Comparison of ENCODE assay signal across 11 mouse cellular contexts in genomic region chr5:32154931-32155688, GRCm38 (mm10). TPM values are rescaled to one million over a fixed set of nuclear protein-coding genes. Genes with fewer than 3 reads are reported as not detected.
DNase-seq lines count a peak whose midpoint lies in the region; ATAC-seq and TF ChIP-seq lines count a peak whose summit lies in the region.
"Had no signal": no experiment of that assay in that cellular context is flagged by ENCODE, and none has a peak within 500 bp of the region (broad histone marks: within the 10 kb centered on the region; RNA-seq: fewer than 3 reads in every experiment).

No protein-coding gene starts in this region.

- no peak overlapping the region for H3K4me2 ChIP-seq in heart, embryonic 11.5 days
- H3K4me2 ChIP-seq in midbrain, postnatal 0 days (ENCODE audit: low read depth, low read length, poor library complexity, severe bottlenecking) = no peak overlapping the region
- no peak overlapping the region for H3K4me2 ChIP-seq in midbrain, embryonic 15.5 days
- H3K4me2 ChIP-seq: liver, embryonic 12.5 days had no signal

- H3K36me3 ChIP-seq in heart, embryonic 11.5 days (ENCODE audit: control insufficient read depth, insufficient read depth, low read length) = peaks cover 12% of the 10 kb centered on the region
- no peaks in the 10 kb centered on the region for H3K36me3 ChIP-seq in midbrain, postnatal 0 days (ENCODE audit: insufficient read depth, low read length)
- H3K36me3 ChIP-seq in midbrain, embryonic 15.5 days (replicated peaks) = no peaks in the 10 kb centered on the region

- peak; percentile 10; the same call in 1 of the 2 replicates for TF ChIP-seq CTCF in midbrain, postnatal 0 days (IDR thresholded peaks at IDR 0.05)

- DNase-seq in heart, adult 18-20 months = peak; percentile 63 to 66
- no peak for DNase-seq in midbrain, postnatal 0 days (ENCODE audit: low spot score)
- peak; percentile 51 for DNase-seq in kidney, adult 9 months
- no peak for DNase-seq in urinary bladder, postnatal 10 days (ENCODE audit: low spot score)
- DNase-seq in cerebellum, adult 9-10 months = no peak
- DNase-seq: cerebellum, adult 8-10 months; embryo, embryonic 11 days had no signal

- H3K9me3 ChIP-seq in heart, embryonic 11.5 days (replicated peaks; ENCODE audit: control insufficient read depth, low read length) = no peaks in the 10 kb centered on the region
- H3K9me3 ChIP-seq in midbrain, postnatal 0 days (ENCODE audit: low read length) = no peaks in the 10 kb centered on the region
- no peaks in the 10 kb centered on the region for H3K9me3 ChIP-seq in midbrain, embryonic 15.5 days
- H3K9me3 ChIP-seq: liver, embryonic 12.5 days had no signal

- H3K4me1 ChIP-seq in heart, embryonic 11.5 days (ENCODE audit: control insufficient read depth, insufficient read depth, low read length) = peaks cover 8% of the 10 kb centered on the region; the same call in 1 of the 2 replicates
- 0 out of 2 replicates have a peak, but pooled peaks cover 7% of the 10 kb centered on the region for H3K4me1 ChIP-seq in midbrain, postnatal 0 days (ENCODE audit: insufficient read depth, low read length)
- H3K4me1 ChIP-seq in midbrain, embryonic 15.5 days = peaks cover 9% of the 10 kb centered on the region; the same call in 1 of the 2 replicates
- H3K4me1 ChIP-seq: liver, embryonic 12.5 days had no signal

- H3K4me3 ChIP-seq in heart, embryonic 11.5 days (ENCODE audit: low read depth, low read length) = no peak overlapping the region
- no peak overlapping the region for H3K4me3 ChIP-seq in midbrain, postnatal 0 days (ENCODE audit: low read depth, low read length)
- H3K4me3 ChIP-seq in midbrain, embryonic 15.5 days = no peak overlapping the region
- H3K4me3 ChIP-seq: liver, embryonic 12.5 days had no signal

- 80% methylated on average over 9 of the region's 9 CpGs for WGBS in heart, embryonic 11.5 days (ENCODE audit: insufficient replicate concordance)
- 86% methylated on average over 9 of the region's 9 CpGs for WGBS in midbrain, postnatal 0 days
- 83% methylated on average over 9 of the region's 9 CpGs for WGBS in midbrain, embryonic 15.5 days

- no peak overlapping the region for H3K27ac ChIP-seq in heart, embryonic 11.5 days (ENCODE audit: low read depth, low read length)
- H3K27ac ChIP-seq in midbrain, postnatal 0 days (ENCODE audit: low read depth, low read length) = no peak overlapping the region
- H3K27ac ChIP-seq in midbrain, embryonic 15.5 days = no peak overlapping the region
- H3K27ac ChIP-seq: liver, embryonic 12.5 days had no signal

- no peak overlapping the region for H3K9ac ChIP-seq in heart, embryonic 11.5 days (ENCODE audit: low read depth, low read length)
- no peak overlapping the region for H3K9ac ChIP-seq in midbrain, postnatal 0 days (replicated peaks; ENCODE audit: low read length, poor library complexity, severe bottlenecking)
- H3K9ac ChIP-seq in midbrain, embryonic 15.5 days = no peak overlapping the region
- H3K9ac ChIP-seq: liver, embryonic 12.5 days had no signal

- no peaks in the 10 kb centered on the region for H3K27me3 ChIP-seq in heart, embryonic 11.5 days (ENCODE audit: control insufficient read depth, insufficient read depth, low read length)
- H3K27me3 ChIP-seq in midbrain, postnatal 0 days (ENCODE audit: insufficient read depth, low read length) = no peaks in the 10 kb centered on the region; the same call in 1 of the 2 replicates
- 0 out of 2 replicates have a peak, but pooled peaks cover 6% of the 10 kb centered on the region for H3K27me3 ChIP-seq in midbrain, embryonic 15.5 days (replicated peaks)
- H3K27me3 ChIP-seq: liver, embryonic 12.5 days had no signal

- ATAC-seq in heart, embryonic 11.5 days (replicated peaks; ENCODE audit: insufficient number of reproducible peaks, low FRiP score, low TSS enrichment) = no peak
- ATAC-seq in midbrain, postnatal 0 days (ENCODE audit: low FRiP score) = no peak
- ATAC-seq in midbrain, embryonic 15.5 days (replicated peaks) = no peak
- ATAC-seq: hindbrain, embryonic 16.5 days; liver, embryonic 12.5 days had no signal

RNA-seq across cellular contexts. Expression of gene Fosl2, which starts 19.5 kb away (rescaled TPM):
- total RNA-seq in heart, adult 18-20 months (2021) = 10 to 100 TPM; 21.0 to 21.2 TPM
- 3.0 and 3.4 TPM in 2 replicates for polyA plus RNA-seq in heart, embryonic 11.5 days (2014; fragmentation: Nextera tagmentation; extraction: Ambion mirVana)
- total RNA-seq in midbrain, postnatal 0 days (2014; rRNA removed) = 5.5 and 6.4 TPM in 2 replicates
- 0.52 and 0.58 TPM in 2 replicates for polyA plus RNA-seq in midbrain, postnatal 0 days (2015; fragmentation: Nextera tagmentation; extraction: Ambion mirVana)
- 0.41 and 0.54 TPM in 2 replicates for polyA plus RNA-seq in midbrain, embryonic 15.5 days (2015; fragmentation: Nextera tagmentation; extraction: Ambion mirVana)

Comparison
In these comparisons a context has a peak if more than half of its experiments do, and no peak if none do; other contexts are left out.
1. DNase-seq: peak in heart, adult 18-20 months (2 of 2) and kidney, adult 9 months (single experiment); none in midbrain, postnatal 0 days (single experiment), urinary bladder, postnatal 10 days (single experiment) and cerebellum, adult 9-10 months (single experiment).